In genomic region chr4:33494377-33494776, GRCm38 (mm10) we compare ENCODE assay signal across 20 mouse cellular contexts.
DNase-seq lines count a peak whose midpoint lies in the region; ATAC-seq and TF ChIP-seq lines count a peak whose summit lies in the region.
"Had no signal": no experiment of that assay in that cellular context is flagged by ENCODE, and none has a peak within 500 bp of the region (broad histone marks: within the 10 kb centered on the region; RNA-seq: fewer than 3 reads in every experiment).

No protein-coding gene starts in this region.

- H3K9me3 ChIP-seq in E14TG2a.4 (ENCODE audit: low read length): no peaks in the 10 kb centered on the region
- H3K9me3 ChIP-seq in G1E (replicated peaks): no peaks in the 10 kb centered on the region

- DNase-seq in G1E (ENCODE audit: low spot score): no peak
- no peak for DNase-seq in right cerebral cortex, postnatal 14 days
- DNase-seq: adrenal gland, adult 2 months; adrenal gland, adult 8-10 months; adrenal gland, postnatal 10 days; adrenal gland, postnatal 14 days; adrenal gland, postnatal 25 days; adrenal gland, postnatal 36 days; B cell, adult 2 months; cerebellum, adult 11 months; cerebellum, adult 11-12 months; cerebellum, adult 18-20 months; cerebellum, adult 2 months; cerebellum, adult 8-10 months had no signal

- H3K27me3 ChIP-seq in E14TG2a.4 (ENCODE audit: insufficient read depth, low read length): no peaks in the 10 kb centered on the region
- H3K27me3 ChIP-seq in G1E (ENCODE audit: insufficient read depth, low read length): no peaks in the 10 kb centered on the region
- H3K27me3 ChIP-seq: CH12.LX, Patski had no signal

- H3K36me3 ChIP-seq in E14TG2a.4 (ENCODE audit: insufficient read depth, low read length) (no peaks in the 10 kb centered on the region), G1E (replicated peaks) (peaks cover 3% of the 10 kb centered on the region)

- ATAC-seq in G1E (ENCODE audit: extremely low read depth, insufficient number of reproducible peaks, low FRiP score, poor library complexity, severe bottlenecking): peak; percentile 94
- no peak for ATAC-seq in monocyte, adult 5-6 weeks (replicated peaks; ENCODE audit: insufficient number of reproducible peaks, low FRiP score, low TSS enrichment, poor library complexity, severe bottlenecking)
- ATAC-seq: activated CD4-positive, CD25-positive, alpha-beta regulatory T cell, adult 4 months; CD4-positive, CD25-positive, alpha-beta regulatory T cell, adult 4 months; Patski had no signal

- peak overlapping the region; percentile 41 for H3K4me3 ChIP-seq in E14TG2a.4 (replicated peaks; ENCODE audit: low read length)
- H3K4me3 ChIP-seq in G1E (ENCODE audit: low read depth, low read length): no peak overlapping the region

- TF ChIP-seq CTCF in E14TG2a.4 (conservative IDR thresholded peaks at IDR 0.05; ENCODE audit: low read length) (no peak), G1E (IDR thresholded peaks at IDR 0.05; ENCODE audit: low read depth, low read length) (no peak)

- H3K4me1 ChIP-seq in E14TG2a.4 (replicated peaks; ENCODE audit: low read depth, low read length) (0 out of 2 replicates have a peak, but pooled peaks cover 5% of the 10 kb centered on the region), G1E (ENCODE audit: insufficient read depth, low read depth, low read length) (peaks cover 11% of the 10 kb centered on the region)
